Mouse (Mus musculus): ENCODE data around the gene Samhd1. TPM values are rescaled to one million over a fixed set of nuclear protein-coding genes. Genes with fewer than 3 reads are reported as not detected.

The Samhd1 gene
- polyA plus RNA-seq, 1 experiment from 2014 or later, result 19.1 TPM

- no peaks in the 10 kb centered on the region for H3K9me3 ChIP-seq (replicated peaks; ENCODE audit: low read length)
- no peak for DNase-seq (ENCODE audit: low spot score)
- no peak overlapping the region for H3K4me3 ChIP-seq (replicated peaks; ENCODE audit: low read depth, low read length)
- no peaks in the 10 kb centered on the region for H3K27me3 ChIP-seq (ENCODE audit: insufficient read depth, low read length)
- no peak for ATAC-seq (replicated peaks; ENCODE audit: low FRiP score, low read depth)
- H3K4me1 ChIP-seq (replicated peaks; ENCODE audit: insufficient read depth, low read length), result no peaks in the 10 kb centered on the region
- no peak overlapping the region for H3K9ac ChIP-seq (ENCODE audit: low read depth, low read length)
- H3K27ac ChIP-seq, result no peak overlapping the region
- TF ChIP-seq CTCF (IDR thresholded peaks at IDR 0.05; ENCODE audit: low read depth), result no peak
- peaks cover 32% of the 10 kb centered on the region for H3K36me3 ChIP-seq (ENCODE audit: insufficient read depth, low read length)
- WGBS, result 88% methylated on average over 5 of the region's 5 CpGs
- no peak overlapping the region for H3K4me2 ChIP-seq (ENCODE audit: low read length)
These were observed 13.4 kb upstream of the Samhd1 start for GRCm38 (mm10) chr2:157148417-157148816.

DNA sequence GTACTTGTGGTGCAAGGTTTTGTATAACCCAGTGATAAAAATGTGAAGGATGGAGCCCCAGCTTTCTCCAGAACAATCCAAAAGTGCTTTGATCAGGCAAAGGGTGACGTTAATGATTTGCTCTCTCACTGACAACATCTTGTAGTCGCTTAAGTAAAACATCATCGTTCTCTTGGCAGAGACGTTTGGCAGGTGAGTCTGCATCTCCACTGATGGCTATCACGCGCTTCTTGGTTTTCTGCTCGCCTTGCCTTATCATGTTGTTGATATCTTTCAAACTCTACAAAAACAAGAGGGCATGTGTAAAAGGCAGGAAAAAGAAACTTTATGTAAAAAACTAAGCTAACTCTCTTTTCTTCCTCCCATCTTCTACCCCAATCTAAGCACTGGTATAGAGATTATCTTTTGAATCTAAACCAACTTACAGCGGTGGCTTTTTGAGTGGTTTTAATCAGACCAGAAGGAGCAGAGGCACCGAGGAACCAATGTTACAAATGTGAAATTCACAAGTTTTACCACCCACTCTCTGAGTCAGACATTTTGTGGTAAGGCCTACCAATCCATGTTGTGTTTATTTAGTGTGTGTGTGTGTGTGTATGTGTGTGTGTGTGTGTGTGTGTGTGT lies 12.4 kb upstream of the Samhd1 start:
- Histone ChIP-seq H3K4me3 (replicated peaks; ENCODE audit: low read depth, low read length) (no peak overlapping the region), H3K36me3 (ENCODE audit: insufficient read depth, low read length) (peaks cover 29% of the 10 kb centered on the region), H3K4me2 (ENCODE audit: low read length) (no peak overlapping the region), H3K27ac (no peak overlapping the region), H3K9ac (ENCODE audit: low read depth, low read length) (no peak overlapping the region), H3K9me3 (replicated peaks; ENCODE audit: low read length) (no peaks in the 10 kb centered on the region), H3K27me3 (ENCODE audit: insufficient read depth, low read length) (no peaks in the 10 kb centered on the region), H3K4me1 (replicated peaks; ENCODE audit: insufficient read depth, low read length) (no peaks in the 10 kb centered on the region)
- WGBS, result 79% methylated on average over 9 of the region's 9 CpGs
- no peak for DNase-seq (ENCODE audit: low spot score)
- no peak for ATAC-seq (replicated peaks; ENCODE audit: low FRiP score, low read depth)
- no peak for TF ChIP-seq CTCF (IDR thresholded peaks at IDR 0.05; ENCODE audit: low read depth)

DNA sequence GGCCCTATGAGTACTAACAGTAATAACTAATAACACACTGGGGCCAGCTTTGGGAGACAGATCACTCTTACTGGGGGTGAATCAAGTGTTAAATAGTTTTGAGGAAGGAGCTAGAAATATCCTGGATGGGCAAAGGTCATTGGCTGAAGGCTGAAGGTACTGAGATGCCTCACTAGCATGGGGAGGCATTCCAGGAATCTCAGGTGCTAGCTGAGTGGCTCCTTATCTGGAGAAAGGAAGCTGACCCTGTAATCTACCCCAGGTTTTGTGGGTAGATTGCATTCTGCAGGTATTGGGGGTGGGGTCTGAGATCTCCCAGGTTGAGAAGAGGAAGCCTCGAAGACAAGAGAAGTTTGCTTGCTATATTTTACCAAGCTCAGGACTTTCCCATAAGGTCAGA lies 10.1 kb upstream of the Samhd1 start:
- ATAC-seq (replicated peaks; ENCODE audit: low FRiP score, low read depth), result no peak

DNA sequence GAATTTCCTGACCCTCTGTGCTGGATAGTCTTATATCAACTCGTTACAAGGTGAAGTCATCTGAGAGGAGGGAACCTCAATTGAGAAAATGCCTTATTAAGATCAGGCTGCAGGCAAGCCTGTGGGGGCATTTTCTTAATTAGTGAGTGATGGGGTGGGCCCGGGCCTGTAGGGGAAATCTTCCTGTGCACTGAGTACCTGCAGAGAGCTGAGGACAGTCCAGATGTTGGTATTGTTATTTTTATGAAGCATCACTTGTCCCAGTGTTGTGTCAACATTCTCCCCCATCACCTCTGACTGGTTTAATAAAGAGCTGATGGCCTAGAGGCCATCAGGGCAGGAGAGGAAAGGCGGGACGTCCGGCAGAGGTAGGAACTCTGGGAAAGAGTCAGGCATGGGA lies 9.1 kb upstream of the Samhd1 start:
- Histone ChIP-seq H3K27ac (no peak overlapping the region), H3K9me3 (replicated peaks; ENCODE audit: low read length) (no peaks in the 10 kb centered on the region), H3K4me1 (replicated peaks; ENCODE audit: insufficient read depth, low read length) (no peaks in the 10 kb centered on the region), H3K36me3 (ENCODE audit: insufficient read depth, low read length) (peaks cover 18% of the 10 kb centered on the region), H3K4me3 (replicated peaks; ENCODE audit: low read depth, low read length) (no peak overlapping the region), H3K4me2 (ENCODE audit: low read length) (no peak overlapping the region), H3K9ac (ENCODE audit: low read depth, low read length) (no peak overlapping the region), H3K27me3 (ENCODE audit: insufficient read depth, low read length) (no peaks in the 10 kb centered on the region)
- ATAC-seq (replicated peaks; ENCODE audit: low FRiP score, low read depth), result no peak
- DNase-seq (ENCODE audit: low spot score), result no peak
- WGBS, result 71% methylated on average over 5 of the region's 5 CpGs
- TF ChIP-seq CTCF (IDR thresholded peaks at IDR 0.05; ENCODE audit: low read depth), result no peak

More for the DNA sequence above, 10.1 kb upstream of the Samhd1 start:
- no peaks in the 10 kb centered on the region for H3K27me3 ChIP-seq (ENCODE audit: insufficient read depth, low read length)
- TF ChIP-seq CTCF (IDR thresholded peaks at IDR 0.05; ENCODE audit: low read depth), result no peak
- H3K36me3 ChIP-seq (ENCODE audit: insufficient read depth, low read length), result peaks cover 24% of the 10 kb centered on the region
- no peak overlapping the region for H3K4me3 ChIP-seq (replicated peaks; ENCODE audit: low read depth, low read length)
- no peak overlapping the region for H3K4me2 ChIP-seq (ENCODE audit: low read length)
- no peak overlapping the region for H3K27ac ChIP-seq
- H3K9me3 ChIP-seq (replicated peaks; ENCODE audit: low read length), result no peaks in the 10 kb centered on the region
- DNase-seq (ENCODE audit: low spot score), result no peak
- H3K4me1 ChIP-seq (replicated peaks; ENCODE audit: insufficient read depth, low read length), result no peaks in the 10 kb centered on the region
- WGBS, result 62% methylated on average over 1 of the region's 1 CpGs
- no peak overlapping the region for H3K9ac ChIP-seq (ENCODE audit: low read depth, low read length)

GRCm38 (mm10) chr2:157141962-157142361 lies 6.9 kb upstream of the Samhd1 start:
- Histone ChIP-seq H3K4me1 (replicated peaks; ENCODE audit: insufficient read depth, low read length) (no peaks in the 10 kb centered on the region), H3K4me2 (ENCODE audit: low read length) (no peak overlapping the region), H3K4me3 (replicated peaks; ENCODE audit: low read depth, low read length) (no peak overlapping the region), H3K27ac (no peak overlapping the region), H3K9ac (ENCODE audit: low read depth, low read length) (no peak overlapping the region), H3K36me3 (ENCODE audit: insufficient read depth, low read length) (peaks cover 5% of the 10 kb centered on the region; the same call in 1 of the 2 replicates), H3K9me3 (replicated peaks; ENCODE audit: low read length) (no peaks in the 10 kb centered on the region), H3K27me3 (ENCODE audit: insufficient read depth, low read length) (no peaks in the 10 kb centered on the region)
- DNase-seq (ENCODE audit: low spot score), result no peak
- TF ChIP-seq CTCF (IDR thresholded peaks at IDR 0.05; ENCODE audit: low read depth), result no peak
- WGBS, result 75% methylated on average over 4 of the region's 4 CpGs
- ATAC-seq (replicated peaks; ENCODE audit: low FRiP score, low read depth), result no peak

DNA sequence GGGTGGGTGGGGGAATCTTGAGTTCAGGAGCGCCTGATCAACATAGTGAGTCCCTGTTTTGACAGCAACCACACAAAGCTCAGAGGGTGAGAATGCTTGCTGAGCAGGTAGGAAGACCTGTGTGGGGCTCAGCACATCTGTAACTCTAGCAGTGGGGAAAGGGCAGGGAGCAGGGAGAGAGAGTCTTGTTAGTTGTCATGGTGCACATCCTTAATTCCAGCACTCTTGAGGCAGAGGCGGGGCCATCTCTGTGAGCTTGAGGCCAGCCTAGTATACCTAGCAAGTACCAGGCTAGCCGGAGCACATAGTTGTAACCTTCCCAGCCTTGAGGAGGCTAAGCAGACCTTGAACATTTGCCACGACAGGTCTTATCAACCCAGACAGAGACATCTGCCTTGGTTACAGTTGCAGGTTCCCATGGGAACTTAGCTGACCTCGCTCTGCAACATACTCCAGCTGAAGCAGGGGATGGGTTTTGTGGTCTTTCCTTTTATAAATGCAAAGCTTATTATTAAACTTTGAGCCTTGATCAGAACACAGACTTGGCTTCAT lies 4.3 kb upstream of the Samhd1 start:
- DNase-seq (ENCODE audit: low spot score) (no peak), ATAC-seq (replicated peaks; ENCODE audit: low FRiP score, low read depth) (no peak)
- TF ChIP-seq CTCF (IDR thresholded peaks at IDR 0.05; ENCODE audit: low read depth), result no peak

More for the DNA sequence above, 4.3 kb upstream of the Samhd1 start:
- no peaks in the 10 kb centered on the region for H3K4me1 ChIP-seq (replicated peaks; ENCODE audit: insufficient read depth, low read length)
- H3K9ac ChIP-seq (ENCODE audit: low read depth, low read length), result no peak overlapping the region
- no peaks in the 10 kb centered on the region for H3K9me3 ChIP-seq (replicated peaks; ENCODE audit: low read length)
- no peak overlapping the region for H3K27ac ChIP-seq
- no peaks in the 10 kb centered on the region for H3K27me3 ChIP-seq (ENCODE audit: insufficient read depth, low read length)
- WGBS, result 95% methylated on average over 5 of the region's 5 CpGs
- no peak overlapping the region for H3K4me2 ChIP-seq (ENCODE audit: low read length)
- no peak overlapping the region for H3K4me3 ChIP-seq (replicated peaks; ENCODE audit: low read depth, low read length)
- H3K36me3 ChIP-seq (ENCODE audit: insufficient read depth, low read length), result no peaks in the 10 kb centered on the region
